Mouse (Mus musculus) myocyte (in vitro differentiated cells): Measurements from ENCODE around the gene Sbpl.
A peak's percentile ranks its signal among the peaks of the same experiment; 100 is the strongest.

Source experiments
- CEBPB ChIP-seq: IDR thresholded peaks from 2 replicates; pipeline ENCODE4 v1.6.1; 2011; ENCODE audit warnings: mild to moderate bottlenecking, moderate library complexity; ENCODE audit not compliant: poor library complexity, insufficient read depth, severe bottlenecking
- E2F4 ChIP-seq: IDR thresholded peaks from one replicate; pipeline ENCODE4 v1.6.1; 2011; ENCODE audit warnings: mild to moderate bottlenecking, control low read depth, moderate library complexity; ENCODE audit not compliant: insufficient read depth
- MAX ChIP-seq: IDR thresholded peaks from one replicate; pipeline ENCODE4 v1.6.1; 2011; ENCODE audit warnings: low read depth, mild to moderate bottlenecking, control low read depth
- MYOD1 ChIP-seq, 3 experiments: IDR thresholded peaks; one replicate each; pipeline ENCODE4 v1.6.1; 2011; ENCODE audit warnings: control low read depth in 2 of 3, low read depth in 2 of 3, mild to moderate bottlenecking in 2 of 3, moderate library complexity in 1 of 3; ENCODE audit not compliant: insufficient read length in 2 of 3, control insufficient read depth in 1 of 3
- MYOG ChIP-seq, 3 experiments: IDR thresholded peaks; one replicate each; pipeline ENCODE4 v1.6.1; 2011; ENCODE audit warnings: control low read depth in 2 of 3, low read depth in 2 of 3, mild to moderate bottlenecking in 2 of 3; ENCODE audit not compliant: insufficient read length in 2 of 3, control insufficient read depth in 1 of 3, insufficient read depth in 1 of 3
- POLR2A ChIP-seq: IDR thresholded peaks from one replicate; pipeline ENCODE4 v1.6.1; 2011; ENCODE audit warnings: low read depth, mild to moderate bottlenecking, control low read depth, moderate library complexity; ENCODE audit not compliant: insufficient read length
- POLR2AphosphoS2 ChIP-seq: IDR thresholded peaks from one replicate; pipeline ENCODE4 v1.6.1; 2011; ENCODE audit warnings: low read depth, control low read depth; ENCODE audit not compliant: insufficient read length
- REST ChIP-seq: IDR thresholded peaks from one replicate; pipeline ENCODE4 v1.6.1; 2011; ENCODE audit warnings: mild to moderate bottlenecking, control low read depth, moderate library complexity; ENCODE audit not compliant: insufficient read depth, insufficient read length
- TCF12 ChIP-seq: IDR thresholded peaks from one replicate; pipeline ENCODE4 v1.6.1; 2011; ENCODE audit warnings: mild to moderate bottlenecking, control low read depth; ENCODE audit not compliant: poor library complexity, insufficient read depth, severe bottlenecking
- TCF3 ChIP-seq: IDR thresholded peaks from one replicate; pipeline ENCODE4 v1.6.1; 2011; ENCODE audit warnings: low read depth, control low read depth; ENCODE audit not compliant: insufficient read length
- USF1 ChIP-seq: IDR thresholded peaks from one replicate; pipeline ENCODE4 v1.6.1; 2011; ENCODE audit warnings: low read depth, mild to moderate bottlenecking, control low read depth, moderate library complexity

- TF ChIP-seq POLR2A (no peak), MYOG (IDR thresholded peaks at IDR 0.05; ENCODE audit: control insufficient read depth in 1 of 3, insufficient read depth in 1 of 3, insufficient read length in 2 of 3, low read depth in 2 of 3) (no peak), E2F4 (no peak), USF1 (no peak), MAX (no peak), TCF12 (no peak), POLR2AphosphoS2 (no peak), REST (no peak), TCF3 (no peak), MYOD1 (IDR thresholded peaks at IDR 0.05; ENCODE audit: control insufficient read depth in 1 of 3, insufficient read length in 2 of 3, low read depth in 2 of 3) (peak; percentile 57 to 89 (median 84)), CEBPB (peak; percentile 83)
Observed at GRCm38 (mm10) chr17:23979471-23979870, 24.4 kb upstream of the Sbpl start.
